ENCODE assay signal across 8 mouse cellular contexts in genomic region chr4:54758501-54758829, GRCm38 (mm10).
A peak's percentile ranks its signal among the peaks of the same experiment; 100 is the strongest.
DNase-seq lines count a peak whose midpoint lies in the region; ATAC-seq lines count a peak whose summit lies in the region.

No protein-coding gene starts in this region.

- 20% methylated on average over 8 of the region's 8 CpGs for WGBS in kidney, embryonic 16.5 days
- WGBS in embryonic facial prominence, embryonic 13.5 days = 10% methylated on average over 8 of the region's 8 CpGs
- WGBS in hindbrain, embryonic 14.5 days = 43% methylated on average over 8 of the region's 8 CpGs
- WGBS in midbrain, embryonic 14.5 days = 43% methylated on average over 8 of the region's 8 CpGs

- peaks cover 9% of the 10 kb centered on the region for H3K4me1 ChIP-seq in kidney, embryonic 16.5 days (ENCODE audit: insufficient read depth, low read length)
- peaks cover 14% of the 10 kb centered on the region for H3K4me1 ChIP-seq in embryonic facial prominence, embryonic 13.5 days
- no peaks in the 10 kb centered on the region; the same call in 1 of the 2 replicates for H3K4me1 ChIP-seq in hindbrain, embryonic 14.5 days (replicated peaks; ENCODE audit: control insufficient read depth, insufficient read depth, low read length)
- 0 out of 2 replicates have a peak, but pooled peaks cover 2% of the 10 kb centered on the region for H3K4me1 ChIP-seq in midbrain, embryonic 14.5 days (ENCODE audit: control insufficient read depth, insufficient read depth, low read length)

- no peak for ATAC-seq in kidney, embryonic 16.5 days (ENCODE audit: low FRiP score, low TSS enrichment)
- no peak for ATAC-seq in embryonic facial prominence, embryonic 13.5 days (ENCODE audit: insufficient number of reproducible peaks, insufficient read depth, low FRiP score, low TSS enrichment, low read depth)
- ATAC-seq in hindbrain, embryonic 14.5 days (ENCODE audit: low FRiP score) = no peak
- ATAC-seq in midbrain, embryonic 14.5 days (ENCODE audit: low FRiP score, low TSS enrichment) = peak; percentile 27; the same call in 1 of the 2 replicates

- H3K4me2 ChIP-seq in kidney, embryonic 16.5 days (replicated peaks; ENCODE audit: low read depth, low read length) = peak overlapping the region; percentile 58
- H3K4me2 ChIP-seq in embryonic facial prominence, embryonic 13.5 days = peak overlapping the region; percentile 59
- peak overlapping the region; percentile 39 for H3K4me2 ChIP-seq in hindbrain, embryonic 14.5 days (replicated peaks)
- H3K4me2 ChIP-seq in midbrain, embryonic 14.5 days (ENCODE audit: low read length) = peak overlapping the region; percentile 16; the same call in 1 of the 2 replicates

- H3K4me3 ChIP-seq in kidney, embryonic 16.5 days (ENCODE audit: low read length) = peak overlapping the region; percentile 29
- H3K4me3 ChIP-seq in embryonic facial prominence, embryonic 13.5 days = peak overlapping the region; percentile 32
- no peak overlapping the region for H3K4me3 ChIP-seq in hindbrain, embryonic 14.5 days (replicated peaks; ENCODE audit: low read length)
- no peak overlapping the region for H3K4me3 ChIP-seq in midbrain, embryonic 14.5 days (replicated peaks; ENCODE audit: low read depth, low read length)

- no peak overlapping the region for H3K27ac ChIP-seq in kidney, embryonic 16.5 days (ENCODE audit: low read length)
- peak overlapping the region; percentile 51 for H3K27ac ChIP-seq in embryonic facial prominence, embryonic 13.5 days
- H3K27ac ChIP-seq in hindbrain, embryonic 14.5 days = peak overlapping the region; percentile 18
- no peak overlapping the region; the same call in 1 of the 2 replicates for H3K27ac ChIP-seq in midbrain, embryonic 14.5 days (replicated peaks; ENCODE audit: low read depth, low read length)

- no peaks in the 10 kb centered on the region for H3K36me3 ChIP-seq in kidney, embryonic 16.5 days (ENCODE audit: insufficient read depth, low read length)
- no peaks in the 10 kb centered on the region for H3K36me3 ChIP-seq in embryonic facial prominence, embryonic 13.5 days
- H3K36me3 ChIP-seq in hindbrain, embryonic 14.5 days (replicated peaks; ENCODE audit: control insufficient read depth, insufficient read depth) = no peaks in the 10 kb centered on the region
- H3K36me3 ChIP-seq in midbrain, embryonic 14.5 days (ENCODE audit: control insufficient read depth, insufficient read depth, low read length) = no peaks in the 10 kb centered on the region

- DNase-seq in kidney, adult 11 months = no peak
- no peak for DNase-seq in hindbrain, embryonic 14.5 days (ENCODE audit: low spot score)
- DNase-seq in midbrain, embryonic 14.5 days = no peak
- DNase-seq in cerebellum, adult 8-10 months = no peak
- DNase-seq in layer of hippocampus, adult 9-10 months (ENCODE audit: low spot score) = no peak
- no peak for DNase-seq in adrenal gland, adult (ENCODE audit: inconsistent age in 2 of 2, low spot score in 1 of 2)

- H3K9me3 ChIP-seq in kidney, embryonic 16.5 days (ENCODE audit: low read length) = no peaks in the 10 kb centered on the region
- no peaks in the 10 kb centered on the region for H3K9me3 ChIP-seq in embryonic facial prominence, embryonic 13.5 days
- no peaks in the 10 kb centered on the region for H3K9me3 ChIP-seq in hindbrain, embryonic 14.5 days (ENCODE audit: control insufficient read depth, low read length)
- no peaks in the 10 kb centered on the region for H3K9me3 ChIP-seq in midbrain, embryonic 14.5 days (ENCODE audit: control insufficient read depth, low read length)

- H3K27me3 ChIP-seq in kidney, embryonic 16.5 days (ENCODE audit: insufficient read depth, low read length) = no peaks in the 10 kb centered on the region
- no peaks in the 10 kb centered on the region for H3K27me3 ChIP-seq in embryonic facial prominence, embryonic 13.5 days
- H3K27me3 ChIP-seq in hindbrain, embryonic 14.5 days (ENCODE audit: control insufficient read depth, insufficient read depth, low read length) = no peaks in the 10 kb centered on the region
- no peaks in the 10 kb centered on the region for H3K27me3 ChIP-seq in midbrain, embryonic 14.5 days (ENCODE audit: control insufficient read depth, insufficient read depth, low read length)

- H3K9ac ChIP-seq in kidney, embryonic 16.5 days (replicated peaks; ENCODE audit: low read length) = peak overlapping the region; percentile 47; the same call in 1 of the 2 replicates
- H3K9ac ChIP-seq in embryonic facial prominence, embryonic 13.5 days = peak overlapping the region; percentile 51; the same call in 1 of the 2 replicates
- H3K9ac ChIP-seq in hindbrain, embryonic 14.5 days = no peak overlapping the region
- H3K9ac ChIP-seq in midbrain, embryonic 14.5 days (replicated peaks; ENCODE audit: low read length) = no peak overlapping the region

Comparison
In these comparisons a context has a peak if more than half of its experiments do, and no peak if none do; other contexts are left out.
1. H3K27ac ChIP-seq: peak in embryonic facial prominence, embryonic 13.5 days (single experiment) and hindbrain, embryonic 14.5 days (single experiment); none in kidney, embryonic 16.5 days (single experiment) and midbrain, embryonic 14.5 days (single experiment).
2. H3K4me3 ChIP-seq: peak in kidney, embryonic 16.5 days (single experiment) and embryonic facial prominence, embryonic 13.5 days (single experiment); none in hindbrain, embryonic 14.5 days (single experiment) and midbrain, embryonic 14.5 days (single experiment).
3. H3K9ac ChIP-seq: peak in kidney, embryonic 16.5 days (single experiment) and embryonic facial prominence, embryonic 13.5 days (single experiment); none in hindbrain, embryonic 14.5 days (single experiment) and midbrain, embryonic 14.5 days (single experiment).
4. Peak in every context shown above with its lines, with median percentiles within 50 percentile points of each other: H3K4me2 ChIP-seq.